Mouse (Mus musculus) stomach, embryonic 14.5 days (tissue): ENCODE data around the gene Car5b. TPM values are rescaled to one million over a fixed set of nuclear protein-coding genes. Genes with fewer than 3 reads are reported as not detected.

Experiments
- ATAC-seq: fragments of 200-750 bp; cut with Nextera tagmentation; 2 replicates; pipeline ENCODE4 v1.8.0; 2017; ENCODE audit warnings: low read depth, moderate TSS enrichment; ENCODE audit not compliant: insufficient number of reproducible peaks, insufficient read depth, low FRiP score
- H3K27ac ChIP-seq: fragments of 300-500 bp; sonication (generic); 2 replicates; pipeline ENCODE4 v1.5.1; 2014; ENCODE audit warnings: mild to moderate bottlenecking, low read length, moderate library complexity, mixed read lengths
- H3K27me3 ChIP-seq: fragments of 300-500 bp; sonication (generic); 2 replicates; pipeline ENCODE4 v1.6.1; 2014; ENCODE audit warnings: low read length, control low read depth, mixed read lengths; ENCODE audit not compliant: control insufficient read depth, insufficient read depth
- H3K36me3 ChIP-seq: fragments of 300-500 bp; sonication (generic); 2 replicates; pipeline ENCODE4 v1.6.1; 2014; ENCODE audit warnings: mild to moderate bottlenecking, control low read depth, low read length, moderate library complexity, mixed read lengths; ENCODE audit not compliant: control insufficient read depth, insufficient read depth
- H3K4me1 ChIP-seq: fragments of 300-500 bp; sonication (generic); 2 replicates; pipeline ENCODE4 v1.6.1; 2014; ENCODE audit warnings: low read length, control low read depth, mixed read lengths; ENCODE audit not compliant: control insufficient read depth, insufficient read depth
- H3K4me2 ChIP-seq: fragments of 300-500 bp; sonication (generic); replicated peaks from 2 replicates; pipeline ENCODE4 v1.6.1; 2014; ENCODE audit warnings: low read depth, low read length, control low read depth
- H3K4me3 ChIP-seq: fragments of 300-500 bp; sonication (generic); 2 replicates; pipeline ENCODE4 v1.5.1; 2014; ENCODE audit warnings: low read depth, low read length, control low read depth
- H3K9ac ChIP-seq: fragments of 300-500 bp; sonication (generic); replicated peaks from 2 replicates; pipeline ENCODE4 v1.6.1; 2014; ENCODE audit warnings: low read depth, mild to moderate bottlenecking, control low read depth, low read length, moderate library complexity, mixed read lengths
- H3K9me3 ChIP-seq: fragments of 300-500 bp; sonication (generic); 2 replicates; pipeline ENCODE4 v1.6.1; 2016; ENCODE audit warnings: low read depth, low read length, control low read depth; ENCODE audit not compliant: control insufficient read depth
- WGBS: fragments of 180-500 bp; shearing (Covaris S2); extraction: QIAGEN DNeasy Blood & Tissue Kit; methylation state at CpG from one replicate; pipeline ENCODE4 v1.1.7; 2014; 5-methylcytosine and 5-hydroxymethylcytosine counted together
- polyA plus RNA-seq: library from polyadenylated mRNA; unstranded; fragments of >200 nt; fragmentation: Nextera tagmentation; extraction: Ambion mirVana; gene quantifications from 2 replicates; pipeline ENCODE4 v1.2.1, GENCODE M21; 2014

The Car5b gene
- polyA plus RNA-seq, 1 experiment from 2014 or later, result 0.72 TPM

DNA sequence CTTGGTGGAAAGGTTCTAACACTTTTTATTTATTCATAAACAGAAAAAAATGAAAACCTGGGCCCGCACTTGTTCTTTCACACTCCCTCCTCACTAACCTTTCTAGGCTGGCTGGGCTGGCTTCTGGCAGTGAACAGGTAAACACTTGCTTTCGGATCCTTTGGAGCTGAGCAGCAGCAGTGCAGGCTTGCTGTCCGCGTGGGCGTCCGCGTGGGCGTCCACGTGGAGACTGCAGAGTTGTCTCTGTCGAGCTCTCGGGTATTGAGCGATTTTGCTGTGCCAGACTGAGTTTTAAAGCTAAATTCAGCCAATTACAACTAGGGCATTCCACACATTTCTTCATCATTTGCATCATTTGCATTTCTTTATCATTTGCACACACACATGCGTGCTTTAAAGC, 14.3 kb upstream of the Car5b start:
- H3K9me3 ChIP-seq, result no peaks in the 10 kb centered on the region
- H3K36me3 ChIP-seq, result no peaks in the 10 kb centered on the region
- H3K9ac ChIP-seq, result no peak overlapping the region
- H3K4me1 ChIP-seq, result no peaks in the 10 kb centered on the region
- H3K4me2 ChIP-seq, result no peak overlapping the region
- no peak overlapping the region for H3K27ac ChIP-seq
- H3K27me3 ChIP-seq, result no peaks in the 10 kb centered on the region
- ATAC-seq, result no peak
- no peak overlapping the region for H3K4me3 ChIP-seq
- 68% methylated on average over 13 of the region's 13 CpGs for WGBS

DNA sequence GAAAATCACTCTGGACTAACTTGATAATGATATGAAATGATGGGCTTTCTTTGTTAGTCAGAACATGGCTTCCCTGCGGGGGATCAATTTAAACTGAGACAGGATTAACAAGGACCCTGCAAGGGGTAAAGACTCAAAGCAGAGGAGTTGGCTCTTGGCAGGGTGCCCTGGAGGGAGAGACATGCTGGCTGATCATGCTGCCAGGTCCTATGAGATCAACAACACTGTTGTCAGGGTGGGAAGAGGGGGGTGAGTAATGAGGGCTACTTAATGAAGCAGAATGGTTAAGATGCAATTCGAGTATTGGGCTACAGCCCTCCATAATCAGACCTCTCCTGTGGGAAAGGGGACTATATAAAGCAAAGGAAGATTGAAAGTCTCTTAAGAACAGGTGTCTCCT, 11.1 kb upstream of the Car5b start:
- Histone ChIP-seq H3K4me1 (no peaks in the 10 kb centered on the region), H3K9me3 (no peaks in the 10 kb centered on the region), H3K36me3 (no peaks in the 10 kb centered on the region), H3K27ac (no peak overlapping the region), H3K4me2 (no peak overlapping the region), H3K4me3 (no peak overlapping the region), H3K9ac (no peak overlapping the region), H3K27me3 (no peaks in the 10 kb centered on the region)
- ATAC-seq, result no peak
- 65% methylated on average over 2 of the region's 2 CpGs for WGBS

DNA sequence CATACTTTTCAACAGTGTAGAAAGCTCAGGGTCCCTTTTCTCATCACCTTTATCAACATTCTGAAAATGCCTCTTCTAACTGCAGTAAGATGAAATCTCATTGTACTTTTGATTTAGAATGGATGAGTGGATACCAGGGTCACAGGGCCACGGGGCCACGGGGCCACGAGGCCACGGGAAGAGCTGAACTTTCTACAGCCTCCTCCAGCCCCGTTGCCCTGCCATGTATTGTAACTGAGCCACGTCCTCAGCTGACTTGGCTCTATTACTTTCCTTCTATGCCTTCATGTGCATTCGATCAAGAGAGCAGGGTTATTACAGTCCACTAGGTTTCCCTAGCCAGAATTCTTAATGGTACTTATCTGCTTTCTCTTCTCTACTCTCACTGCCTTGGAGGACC, 8.1 kb upstream of the Car5b start:
- no peak overlapping the region for H3K4me2 ChIP-seq

GRCm38 (mm10) chrX:164035401-164035800, 7.6 kb upstream of the Car5b start:
- 86% methylated on average over 2 of the region's 2 CpGs for WGBS
- H3K27me3 ChIP-seq, result no peaks in the 10 kb centered on the region
- no peak overlapping the region for H3K4me3 ChIP-seq
- no peak for ATAC-seq
- H3K36me3 ChIP-seq, result no peaks in the 10 kb centered on the region
- H3K9ac ChIP-seq, result no peak overlapping the region
- H3K4me1 ChIP-seq, result no peaks in the 10 kb centered on the region
- H3K9me3 ChIP-seq, result no peaks in the 10 kb centered on the region
- no peak overlapping the region for H3K4me2 ChIP-seq
- H3K27ac ChIP-seq, result no peak overlapping the region

More for the DNA sequence above, 8.1 kb upstream of the Car5b start:
- WGBS, result 83% methylated on average over 7 of the region's 7 CpGs
- H3K27me3 ChIP-seq, result no peaks in the 10 kb centered on the region
- H3K36me3 ChIP-seq, result no peaks in the 10 kb centered on the region
- no peak overlapping the region for H3K4me3 ChIP-seq
- H3K9me3 ChIP-seq, result no peaks in the 10 kb centered on the region
- no peak overlapping the region for H3K9ac ChIP-seq
- H3K27ac ChIP-seq, result no peak overlapping the region
- no peaks in the 10 kb centered on the region for H3K4me1 ChIP-seq
- no peak for ATAC-seq

DNA sequence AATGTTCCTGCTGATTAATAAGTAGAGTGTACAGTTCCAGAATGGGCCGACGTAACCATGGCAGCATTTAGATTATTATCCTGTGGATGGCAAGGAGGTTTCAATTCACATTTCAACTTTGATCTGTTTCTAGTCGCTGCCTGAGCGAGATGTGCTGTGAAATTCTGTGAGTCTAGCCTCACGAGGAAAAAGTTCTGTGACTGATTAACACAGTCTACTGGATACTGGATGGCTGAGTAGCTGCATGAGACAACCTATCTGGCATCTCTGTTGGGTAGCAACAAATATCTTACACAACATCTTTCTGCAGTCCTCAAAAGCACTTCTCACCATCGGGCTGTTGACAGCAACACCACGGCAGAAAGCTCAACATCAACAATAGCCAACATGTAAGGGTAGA, 4.7 kb upstream of the Car5b start:
- H3K4me3 ChIP-seq, result no peak overlapping the region
- no peak overlapping the region for H3K9ac ChIP-seq
- no peaks in the 10 kb centered on the region for H3K36me3 ChIP-seq
- H3K27me3 ChIP-seq, result no peaks in the 10 kb centered on the region
- no peak overlapping the region for H3K4me2 ChIP-seq
- 88% methylated on average over 7 of the region's 7 CpGs for WGBS
- no peak for ATAC-seq
- H3K4me1 ChIP-seq, result no peaks in the 10 kb centered on the region
- no peak overlapping the region for H3K27ac ChIP-seq
- H3K9me3 ChIP-seq, result no peaks in the 10 kb centered on the region

DNA sequence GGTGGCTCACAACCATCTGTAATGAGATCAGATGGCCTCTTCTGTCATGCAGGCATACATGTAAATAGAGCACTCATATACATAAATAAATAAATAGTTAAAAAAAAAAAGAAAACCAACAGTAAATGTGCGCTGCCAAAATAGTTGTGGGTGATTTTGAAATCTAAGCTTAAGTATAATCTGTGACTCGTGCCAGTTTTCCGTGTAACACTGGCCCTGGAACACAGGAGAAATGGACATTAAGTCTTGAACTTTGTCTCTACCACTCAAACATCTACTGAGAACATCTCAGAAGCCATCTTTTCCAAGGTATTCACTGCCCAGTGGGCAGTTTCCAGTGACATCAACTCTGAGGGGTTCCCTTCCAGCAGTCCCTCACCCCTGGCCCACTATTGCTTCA, 12.2 kb downstream of the Car5b start:
- Histone ChIP-seq H3K27ac (no peak overlapping the region), H3K4me1 (no peaks in the 10 kb centered on the region), H3K9ac (no peak overlapping the region), H3K9me3 (no peaks in the 10 kb centered on the region), H3K27me3 (no peaks in the 10 kb centered on the region), H3K4me3 (no peak overlapping the region), H3K4me2 (no peak overlapping the region), H3K36me3 (no peaks in the 10 kb centered on the region)
- WGBS, result 92% methylated on average over 3 of the region's 3 CpGs
- no peak for ATAC-seq

DNA sequence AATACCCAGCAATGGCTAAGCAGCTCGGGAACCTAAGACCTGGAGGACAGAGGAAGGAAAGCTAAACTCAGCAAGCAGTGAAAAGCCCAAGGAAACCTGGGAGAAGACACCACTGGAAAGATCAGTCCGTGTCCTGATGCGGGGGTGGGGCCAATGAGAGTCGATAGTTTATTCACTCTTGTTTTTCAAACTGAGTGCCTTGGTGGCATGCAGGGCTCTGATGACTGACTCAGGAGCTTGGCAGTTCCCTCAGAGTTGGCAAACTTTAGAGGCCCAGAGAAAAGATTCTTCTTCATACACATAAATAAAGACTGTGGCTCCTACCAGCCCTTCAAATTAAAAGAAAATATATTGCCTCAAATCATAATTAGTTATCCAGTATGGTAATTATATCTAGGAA, 12.8 kb downstream of the Car5b start:
- Histone ChIP-seq H3K4me1 (no peaks in the 10 kb centered on the region), H3K9ac (no peak overlapping the region), H3K27me3 (no peaks in the 10 kb centered on the region), H3K4me2 (no peak overlapping the region), H3K9me3 (no peaks in the 10 kb centered on the region), H3K36me3 (no peaks in the 10 kb centered on the region), H3K27ac (no peak overlapping the region), H3K4me3 (no peak overlapping the region)
- WGBS, result 74% methylated on average over 4 of the region's 4 CpGs
- no peak for ATAC-seq

- 61% methylated on average over 2 of the region's 2 CpGs for WGBS
- H3K4me2 ChIP-seq, result no peak overlapping the region
- H3K4me3 ChIP-seq, result no peak overlapping the region
- no peaks in the 10 kb centered on the region for H3K27me3 ChIP-seq
- no peaks in the 10 kb centered on the region for H3K4me1 ChIP-seq
- H3K27ac ChIP-seq, result no peak overlapping the region
- no peak overlapping the region for H3K9ac ChIP-seq
- H3K9me3 ChIP-seq, result no peaks in the 10 kb centered on the region
- H3K36me3 ChIP-seq, result no peaks in the 10 kb centered on the region
- ATAC-seq, result no peak
These were observed 14.5 kb downstream of the Car5b start for GRCm38 (mm10) chrX:164013318-164013717.

- Histone ChIP-seq H3K9ac (no peak overlapping the region), H3K9me3 (no peaks in the 10 kb centered on the region), H3K27ac (no peak overlapping the region), H3K36me3 (no peaks in the 10 kb centered on the region), H3K27me3 (no peaks in the 10 kb centered on the region), H3K4me2 (no peak overlapping the region), H3K4me3 (no peak overlapping the region), H3K4me1 (no peaks in the 10 kb centered on the region)
- ATAC-seq, result no peak
- 28% methylated on average over 2 of the region's 2 CpGs for WGBS
These were observed 23.0 kb downstream of the Car5b start for GRCm38 (mm10) chrX:164004809-164005208.
